Mouse (Mus musculus): Measurements from ENCODE around the gene Zbtb20.

Gene Zbtb20

DNA sequence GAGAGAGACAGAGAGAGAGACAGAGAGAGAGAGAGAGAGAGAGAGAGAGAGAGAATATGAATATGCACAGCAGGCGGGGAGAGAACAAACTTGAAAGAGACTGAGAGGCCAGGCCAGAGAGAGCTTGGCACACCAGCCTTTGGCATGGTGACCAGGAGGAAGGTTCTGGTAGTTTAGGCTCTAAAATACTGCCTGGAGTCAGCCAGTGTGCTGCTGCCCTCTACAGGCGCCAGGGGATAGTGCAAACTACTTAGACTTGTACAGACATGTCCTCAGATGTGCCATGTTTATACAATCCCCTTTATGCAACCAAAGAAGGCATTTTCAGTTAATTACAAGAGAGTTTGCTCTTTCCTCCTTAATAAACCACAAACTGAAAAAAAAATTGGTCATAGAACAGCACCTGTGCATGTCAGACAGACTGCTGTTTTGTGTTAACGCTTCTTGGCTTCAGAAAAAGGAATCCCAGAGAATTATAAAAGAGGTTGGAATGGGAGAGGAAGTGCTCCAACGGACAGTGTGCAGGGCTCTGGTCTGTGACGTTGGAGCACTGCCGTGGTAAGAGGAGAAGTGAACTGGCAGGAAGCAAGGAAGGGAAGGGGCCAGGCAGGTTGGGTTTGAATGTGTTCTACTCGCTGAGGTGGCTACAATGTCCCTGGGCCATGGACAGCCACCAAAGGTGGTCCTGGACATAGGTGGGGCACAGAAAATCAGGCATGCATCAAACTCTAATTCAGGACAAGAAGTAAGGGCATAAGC, 698.5 kb downstream of the Zbtb20 start:
- peak; percentile 90 to 93 for DNase-seq

DNA sequence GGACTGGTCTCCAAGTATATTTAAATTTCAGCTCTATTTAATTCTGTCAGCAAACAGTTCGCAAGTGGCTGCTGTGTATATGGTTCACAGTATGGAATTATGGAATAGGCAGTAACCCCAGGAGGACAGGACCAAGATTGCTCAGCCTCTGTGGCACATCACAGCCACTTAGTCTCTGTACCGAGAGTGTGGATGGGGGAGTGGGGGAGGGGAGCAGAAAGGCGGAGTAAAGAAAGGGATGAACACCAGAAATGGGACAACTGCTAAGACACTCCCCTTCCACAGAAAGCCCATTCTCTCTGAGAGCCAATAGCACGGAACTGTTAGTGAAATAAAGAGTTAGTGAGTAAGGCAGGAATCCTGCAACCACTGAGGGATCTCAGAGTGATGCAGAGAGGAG, 699.4 kb downstream of the Zbtb20 start:
- no peak for DNase-seq

DNA sequence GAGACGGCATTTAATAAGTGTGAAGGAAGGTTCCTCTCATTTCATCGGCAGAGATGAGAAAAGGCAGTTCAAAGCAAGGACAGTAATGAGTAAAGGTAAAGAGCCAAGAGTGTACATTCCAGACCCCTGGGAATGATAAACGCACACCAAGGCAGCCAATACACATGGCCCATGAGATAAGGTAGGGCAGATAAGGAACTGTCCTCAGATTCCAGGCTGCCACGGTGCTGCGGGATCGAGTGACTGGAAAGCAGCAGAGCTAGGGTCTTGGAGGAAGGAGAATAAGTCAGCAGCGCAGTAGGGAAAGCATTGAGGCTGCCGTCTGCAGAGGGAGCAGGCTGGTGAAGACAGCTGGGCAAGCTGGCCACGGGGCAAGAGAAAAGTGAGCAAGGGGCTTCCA, 699.8 kb downstream of the Zbtb20 start:
- no peak for DNase-seq

DNA sequence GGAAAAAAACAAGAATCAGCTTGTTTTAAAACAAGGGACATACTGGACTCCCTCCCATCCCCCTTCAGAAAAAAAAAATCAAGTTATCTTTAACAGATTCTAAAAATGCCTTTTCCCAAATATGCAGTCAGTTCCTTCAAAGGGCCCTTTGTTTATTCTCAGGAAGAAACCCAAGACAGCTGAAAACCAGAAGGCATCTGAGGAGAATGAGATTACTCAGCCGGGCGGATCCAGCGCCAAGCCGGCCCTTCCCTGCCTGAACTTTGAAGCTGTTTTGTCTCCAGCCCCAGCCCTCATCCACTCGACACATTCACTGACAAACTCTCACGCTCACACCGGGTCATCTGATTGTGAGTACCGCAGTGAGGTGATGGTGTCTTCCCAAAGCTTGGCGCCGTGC, 701.7 kb downstream of the Zbtb20 start:
- peak; percentile 61 to 73 for DNase-seq

DNA sequence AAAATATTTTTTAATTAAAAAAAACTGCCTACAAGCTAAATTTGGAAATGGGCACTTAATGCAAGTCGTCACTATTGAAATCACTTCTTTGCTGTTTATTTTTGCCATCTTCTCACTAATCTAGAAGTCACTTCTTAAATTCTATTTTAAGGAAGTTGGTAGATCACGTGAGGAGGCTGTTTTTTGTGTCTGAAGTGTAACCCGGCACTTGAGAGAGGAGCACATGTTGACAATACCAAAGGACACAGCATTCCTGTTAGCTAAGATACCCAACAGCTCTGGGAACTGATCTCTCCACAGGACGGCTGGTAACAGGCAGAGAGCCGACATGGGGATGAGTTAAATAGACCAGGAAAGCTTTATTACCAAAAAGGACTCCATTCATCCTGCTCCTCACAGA, 702.7 kb downstream of the Zbtb20 start:
- no peak for DNase-seq

DNA sequence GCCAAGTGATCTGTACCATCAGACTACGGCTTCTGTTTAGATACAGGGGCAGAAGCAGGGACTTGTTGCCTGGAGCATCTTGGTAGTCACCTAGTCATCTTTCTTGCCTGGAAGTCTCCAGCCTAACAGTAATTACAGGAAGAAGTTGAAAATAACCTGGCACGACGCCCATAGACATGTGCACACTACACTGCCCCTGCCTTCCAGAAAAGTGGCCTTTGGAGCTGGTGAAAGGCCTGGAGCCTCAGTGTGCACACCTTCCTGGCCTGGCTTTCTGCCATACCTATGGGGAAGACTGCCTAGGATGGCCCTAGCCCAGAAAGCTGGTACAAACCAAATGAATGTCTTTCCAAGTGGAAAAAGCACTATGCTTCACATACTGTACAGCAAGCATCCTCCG, 703.4 kb downstream of the Zbtb20 start:
- no peak for DNase-seq

DNA sequence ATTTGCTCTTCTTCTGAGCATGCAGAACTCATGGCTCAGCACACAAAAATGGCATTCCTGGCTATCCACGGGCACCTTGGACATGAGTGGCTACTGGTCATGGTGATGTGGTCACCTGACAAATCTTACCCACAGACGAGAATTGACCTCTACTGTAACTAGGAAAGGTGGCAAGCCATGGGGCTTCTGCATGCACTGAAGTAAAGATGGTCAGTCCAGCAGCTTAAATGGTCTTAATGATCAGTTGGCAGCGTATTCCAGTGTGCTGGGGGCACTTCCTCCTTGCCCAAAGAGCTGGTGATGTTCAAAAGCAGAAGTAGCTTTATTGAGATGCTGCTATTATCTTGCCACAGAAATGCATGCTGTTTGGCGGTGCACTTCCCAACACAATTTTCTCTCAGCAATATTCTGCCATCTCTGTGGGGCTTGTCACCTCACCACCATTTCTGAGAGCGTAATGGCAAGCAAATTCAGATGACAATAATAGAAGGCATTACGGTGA, 704.7 kb downstream of the Zbtb20 start:
- DNase-seq, result no peak

DNA sequence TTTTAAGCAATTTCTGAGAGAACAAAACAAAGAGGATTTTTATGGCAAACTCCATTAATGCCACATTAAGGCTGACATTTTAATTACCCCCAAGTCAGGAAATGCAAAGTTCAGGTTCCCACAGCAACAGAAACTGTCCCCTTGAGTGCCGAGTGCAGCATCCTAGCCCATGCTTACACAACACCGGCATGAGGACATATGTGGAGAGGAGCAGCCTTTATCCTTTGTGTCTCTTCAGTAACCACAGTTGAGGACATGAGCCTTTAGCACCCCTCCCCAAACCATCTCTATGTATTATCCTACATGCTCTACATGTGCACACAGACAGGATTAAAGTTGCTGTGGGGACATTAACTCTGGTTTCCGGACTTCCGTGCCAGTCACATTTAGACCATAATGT, 705.9 kb downstream of the Zbtb20 start:
- DNase-seq, result no peak

DNA sequence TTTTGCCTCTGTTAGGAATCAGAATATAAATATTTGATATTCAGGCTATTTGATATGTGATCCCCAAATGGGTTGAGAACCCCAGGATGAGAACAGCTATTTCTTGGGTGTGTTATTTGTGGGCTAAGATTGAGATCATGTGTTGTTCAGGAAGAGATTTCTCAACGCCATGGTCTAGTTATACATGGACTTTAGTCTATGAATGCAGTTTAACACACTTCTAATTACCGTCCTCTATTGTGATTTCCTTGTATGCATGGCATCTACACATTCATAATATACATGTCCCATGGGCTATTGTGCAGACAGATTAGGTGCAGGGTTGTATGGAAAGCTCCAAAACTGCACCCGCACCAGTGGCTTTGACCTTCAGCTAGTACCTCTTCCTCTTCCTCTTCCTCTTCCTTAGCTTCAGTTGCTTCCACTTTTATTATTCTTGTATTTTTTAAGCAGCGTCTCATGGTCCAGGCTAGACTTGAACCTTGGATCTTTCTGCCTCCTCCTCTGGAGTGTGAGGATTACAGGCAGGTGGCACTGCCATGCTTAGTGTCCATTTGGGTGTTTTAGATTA, 711.3 kb downstream of the Zbtb20 start:
- no peak for DNase-seq

DNA sequence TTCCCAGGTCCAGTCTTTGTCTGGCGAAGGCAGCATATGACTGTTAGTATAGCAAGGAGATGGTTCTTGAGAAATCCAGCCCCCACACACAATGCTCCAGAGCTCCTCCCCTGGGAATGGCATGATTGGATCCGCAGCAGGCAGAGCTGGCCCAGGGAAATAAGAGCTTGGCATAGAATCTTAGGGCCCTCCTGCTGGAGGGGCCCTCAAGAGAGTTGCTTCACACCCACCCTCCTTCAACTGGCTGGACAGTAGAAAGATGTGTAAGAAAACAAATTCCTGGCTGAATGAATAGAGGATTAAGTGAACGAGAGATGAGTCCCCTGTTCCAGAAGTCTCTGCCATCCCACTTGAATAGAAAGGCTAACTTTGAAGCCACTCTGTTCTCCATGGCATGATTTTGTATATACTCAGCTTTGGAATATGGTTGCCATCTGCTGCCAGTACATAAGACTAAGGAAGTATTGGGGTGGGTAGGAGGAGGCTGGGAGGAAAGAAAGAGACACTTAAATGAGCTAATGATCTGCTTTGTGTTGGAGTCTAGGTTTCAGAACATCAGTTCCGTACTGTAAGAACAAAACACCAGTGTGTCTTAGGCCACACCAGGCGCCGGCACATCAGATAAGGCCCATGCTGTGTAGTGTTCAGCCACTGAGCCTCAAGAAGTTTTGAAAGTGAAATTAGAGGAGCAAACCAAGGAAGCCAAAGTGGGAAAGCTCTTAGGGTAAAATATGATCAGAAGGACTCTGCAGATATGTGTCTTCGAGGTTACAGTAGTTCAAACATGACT, 715.2 kb downstream of the Zbtb20 start:
- no peak for DNase-seq

DNA sequence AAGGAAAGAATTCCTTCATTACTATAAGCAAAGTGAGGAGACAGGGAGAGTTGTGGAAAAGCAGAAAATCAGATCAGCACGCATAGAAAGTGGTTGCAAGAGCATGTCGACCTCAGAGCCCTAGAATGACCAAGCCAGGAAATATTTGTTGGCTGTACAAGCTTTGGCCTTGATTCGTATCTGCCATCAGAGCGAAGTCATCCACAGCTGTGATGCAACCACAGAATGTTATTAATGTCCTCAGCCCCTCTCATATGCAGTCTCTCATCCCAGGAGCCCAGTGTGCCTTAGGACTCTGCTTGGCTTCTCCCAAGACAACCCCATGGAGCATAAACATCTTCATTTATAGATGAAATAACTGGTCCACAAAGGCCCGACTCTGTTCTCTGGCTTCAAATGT, 716.4 kb downstream of the Zbtb20 start:
- peak; percentile 34 to 51 for DNase-seq

DNA sequence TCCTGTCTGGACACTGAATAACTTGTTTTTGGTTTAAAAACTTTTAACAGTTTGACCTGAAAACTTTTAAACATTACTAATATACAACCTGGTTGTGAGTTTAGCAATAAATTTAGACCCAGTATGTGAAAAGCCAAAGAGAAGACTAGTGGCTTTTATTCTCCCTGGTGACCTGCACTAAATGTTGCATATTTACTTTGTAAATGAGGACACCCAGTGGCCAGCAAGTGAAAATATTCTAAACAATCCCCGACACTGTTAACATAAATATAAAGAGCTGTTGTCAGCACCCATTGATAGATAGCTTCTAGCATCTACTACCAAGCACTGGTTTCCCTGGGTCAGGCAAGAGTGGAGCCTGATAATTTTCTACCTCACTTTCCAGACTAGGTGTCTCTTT, 717.1 kb downstream of the Zbtb20 start:
- DNase-seq, result no peak

DNA sequence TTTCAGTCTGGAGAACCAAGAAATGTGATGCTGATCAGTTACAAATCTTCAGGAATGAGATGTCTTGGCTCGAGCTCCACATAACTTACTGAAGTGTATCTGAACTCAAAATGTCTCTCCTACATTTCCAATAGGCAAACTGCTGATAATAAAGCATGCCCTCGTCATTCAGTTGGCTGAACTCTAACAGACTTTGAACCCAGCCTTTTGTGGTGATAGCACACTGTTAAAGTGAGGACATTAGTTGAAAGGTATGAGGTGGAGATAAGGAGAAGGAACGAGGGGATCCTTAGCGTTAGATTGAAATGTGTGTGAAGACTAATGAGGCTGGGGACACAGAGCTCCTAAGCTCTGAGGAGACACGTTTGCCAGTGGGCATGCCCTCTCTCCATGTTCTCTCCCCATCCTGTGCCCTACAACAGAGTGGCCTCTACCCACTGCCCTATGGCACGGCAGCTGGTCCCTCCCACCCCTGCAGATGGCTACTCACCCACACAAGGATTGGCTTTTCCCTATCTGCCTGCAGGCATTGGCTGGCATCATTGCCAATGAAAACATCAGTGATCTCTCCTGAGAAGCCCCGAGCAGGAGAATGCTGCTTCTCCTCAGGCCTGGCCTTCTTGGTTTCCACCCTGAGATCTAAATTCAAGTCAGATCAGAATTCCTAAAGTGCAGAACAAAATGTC, 721.8 kb downstream of the Zbtb20 start:
- DNase-seq, result no peak

DNA sequence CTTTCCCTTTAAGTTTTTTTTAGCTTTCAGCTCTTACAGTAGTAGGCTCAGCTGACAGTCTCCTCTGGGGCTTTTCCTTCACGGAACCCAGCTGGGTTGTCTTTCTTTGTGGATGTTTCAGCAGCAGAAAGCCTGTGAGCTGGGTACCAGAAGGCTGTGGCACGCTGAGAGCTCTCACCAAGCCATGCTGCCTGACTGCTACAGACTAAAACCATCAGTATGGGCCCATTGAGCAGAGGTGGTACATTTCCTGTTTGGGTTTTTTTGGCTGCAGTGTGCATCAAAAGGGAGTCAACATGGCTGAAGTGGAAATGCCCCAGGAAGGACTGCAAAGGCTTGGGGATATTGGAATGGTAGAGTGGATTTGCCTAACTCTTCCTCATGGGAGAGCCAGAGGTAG, 724.0 kb downstream of the Zbtb20 start:
- no peak for DNase-seq

DNA sequence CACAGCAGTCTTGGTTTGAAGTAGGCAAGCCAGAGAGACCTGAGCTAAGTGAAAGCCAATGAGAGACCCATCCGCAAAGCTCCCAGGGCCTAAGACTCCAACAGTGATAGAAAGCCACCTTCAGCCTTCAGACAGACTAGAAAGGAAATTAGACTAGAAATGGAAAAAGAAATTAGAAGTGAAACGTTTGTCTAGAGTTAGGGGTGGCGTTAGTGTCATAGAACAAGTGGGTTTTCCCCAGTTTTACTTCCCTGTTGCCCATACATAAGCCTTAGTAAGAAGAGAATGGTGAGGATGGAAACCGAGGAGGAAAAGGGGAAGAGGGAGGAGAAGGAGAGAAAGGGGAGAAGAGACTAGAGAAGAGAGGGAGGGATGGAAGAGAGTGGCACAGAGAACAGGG, 726.9 kb downstream of the Zbtb20 start:
- DNase-seq, result no peak

DNA sequence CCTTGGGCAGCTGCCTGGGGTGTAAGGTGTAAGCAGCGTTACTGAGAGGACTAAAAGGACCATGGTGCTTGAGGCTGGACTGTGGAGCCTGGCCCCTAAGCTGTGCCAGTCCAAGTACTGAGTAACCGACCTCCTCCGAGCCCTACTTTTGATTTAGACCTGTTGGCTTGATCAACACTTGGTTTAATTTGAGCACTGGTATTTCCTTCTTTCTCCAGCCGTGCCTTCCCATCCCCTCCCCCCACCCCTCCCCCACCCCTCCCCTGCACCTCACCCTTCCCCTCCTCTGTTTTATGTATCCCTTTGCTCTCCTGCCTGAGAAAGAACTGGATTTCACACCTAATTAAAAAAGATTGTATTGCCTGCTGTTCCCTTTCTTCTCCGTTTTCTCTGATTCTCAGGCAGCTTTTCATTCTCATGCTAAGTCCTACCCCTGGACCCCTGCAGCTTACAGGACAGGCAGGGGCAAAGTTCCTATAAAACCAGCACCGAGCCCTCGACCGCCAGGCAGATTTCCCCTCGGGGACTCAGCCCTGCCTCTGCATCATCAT, 728.0 kb downstream of the Zbtb20 start:
- no peak for DNase-seq

DNA sequence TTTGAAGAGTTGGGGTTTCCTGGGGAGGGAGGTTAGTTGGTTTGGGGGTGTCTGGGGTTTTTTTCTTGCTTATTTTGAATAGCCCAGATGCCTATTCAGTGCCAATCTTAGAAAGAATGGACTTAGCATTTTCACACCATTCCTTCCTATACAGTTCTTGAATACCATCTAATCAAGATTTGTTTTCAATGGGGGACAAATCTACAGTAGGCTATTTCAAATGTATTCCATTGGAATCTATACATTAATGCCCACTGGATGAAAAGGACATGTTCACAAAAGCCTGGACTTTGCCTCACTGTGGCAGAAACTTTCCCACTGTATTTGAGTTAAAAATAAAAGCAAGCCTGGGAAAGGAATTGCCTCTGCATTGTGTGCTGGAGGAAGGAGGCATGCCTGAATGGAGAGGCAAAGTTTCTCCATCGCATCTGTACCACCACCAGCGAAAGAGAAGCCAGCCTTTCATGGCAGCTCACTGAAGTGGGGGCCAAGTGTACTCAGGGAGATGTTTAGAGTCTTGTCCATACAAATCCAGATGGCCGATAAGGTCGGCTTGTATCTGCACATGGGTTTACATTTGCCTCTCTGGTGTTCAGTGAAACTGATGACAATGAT, 728.8 kb downstream of the Zbtb20 start:
- no peak for DNase-seq

DNA sequence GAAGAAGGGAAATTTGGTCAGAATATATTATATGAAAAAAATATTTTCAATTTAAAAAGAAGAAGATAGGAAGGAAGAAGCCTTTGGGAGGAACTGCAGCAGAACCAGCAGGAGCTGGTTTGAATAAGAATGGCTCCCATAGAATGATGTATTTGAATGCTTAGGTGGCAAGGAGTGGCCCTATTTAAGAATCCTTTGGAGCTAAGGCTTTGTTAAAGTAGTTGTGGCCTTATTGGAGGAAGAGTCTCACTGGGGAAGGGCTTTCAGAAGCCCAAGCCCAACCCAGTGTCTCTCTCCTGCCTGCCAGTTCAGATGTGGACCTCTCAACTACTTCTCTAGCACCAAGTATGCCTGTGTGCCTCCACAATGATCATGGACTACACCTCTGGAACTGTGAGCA, 731.4 kb downstream of the Zbtb20 start:
- DNase-seq, result no peak

DNA sequence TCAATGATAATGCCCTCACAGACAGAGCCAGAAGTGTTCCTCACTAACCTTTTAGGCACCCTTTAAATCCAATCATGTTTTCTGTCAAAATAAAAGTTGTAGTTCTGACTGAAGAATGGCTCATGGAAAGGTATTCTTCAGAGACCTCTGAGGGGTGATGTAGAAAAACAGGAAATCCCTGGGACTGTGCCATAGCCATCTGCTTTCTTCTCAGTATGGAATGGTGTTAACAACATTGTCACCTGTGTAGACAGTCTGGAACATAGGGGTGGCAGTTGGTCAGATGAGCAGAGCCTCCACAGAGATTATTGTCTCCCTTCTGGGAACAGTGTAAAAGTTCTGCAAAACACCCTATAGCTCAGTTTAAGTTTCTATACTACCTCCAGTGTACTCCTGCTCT, 732.4 kb downstream of the Zbtb20 start:
- no peak for DNase-seq

DNA sequence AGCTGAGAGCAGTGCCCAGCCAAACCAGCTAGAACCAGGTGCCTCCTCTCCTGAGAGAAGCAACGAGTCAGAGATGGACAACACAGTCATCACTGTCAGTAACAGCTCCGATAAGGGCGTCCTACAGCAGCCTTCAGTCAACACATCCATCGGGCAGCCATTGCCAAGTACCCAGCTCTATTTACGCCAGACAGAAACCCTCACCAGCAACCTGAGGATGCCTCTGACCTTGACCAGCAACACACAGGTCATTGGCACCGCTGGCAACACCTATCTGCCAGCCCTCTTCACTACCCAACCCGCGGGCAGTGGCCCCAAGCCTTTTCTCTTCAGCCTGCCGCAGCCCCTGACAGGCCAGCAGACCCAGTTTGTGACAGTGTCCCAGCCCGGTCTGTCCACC, 734.7 kb downstream of the Zbtb20 start:
- DNase-seq, result no peak

DNA sequence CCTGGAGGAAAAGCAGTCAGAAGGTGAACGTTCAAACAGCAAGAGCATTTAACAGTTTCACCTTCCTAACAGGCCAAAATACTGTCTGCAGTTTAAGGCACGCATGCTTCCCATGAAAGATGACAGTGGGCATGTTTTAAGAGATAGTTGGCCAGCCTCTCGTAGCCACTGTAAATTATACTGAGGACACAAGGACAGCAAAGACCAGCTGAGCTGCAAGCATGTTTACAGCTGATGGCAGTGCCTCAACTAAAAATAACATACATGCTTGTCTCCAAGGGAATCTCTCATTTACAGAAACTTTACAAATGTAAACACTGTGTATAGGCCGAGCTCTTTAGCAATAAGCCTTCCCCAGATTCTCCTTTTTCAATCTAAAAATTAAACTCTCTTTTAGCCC, 740.7 kb downstream of the Zbtb20 start:
- no peak for DNase-seq

DNA sequence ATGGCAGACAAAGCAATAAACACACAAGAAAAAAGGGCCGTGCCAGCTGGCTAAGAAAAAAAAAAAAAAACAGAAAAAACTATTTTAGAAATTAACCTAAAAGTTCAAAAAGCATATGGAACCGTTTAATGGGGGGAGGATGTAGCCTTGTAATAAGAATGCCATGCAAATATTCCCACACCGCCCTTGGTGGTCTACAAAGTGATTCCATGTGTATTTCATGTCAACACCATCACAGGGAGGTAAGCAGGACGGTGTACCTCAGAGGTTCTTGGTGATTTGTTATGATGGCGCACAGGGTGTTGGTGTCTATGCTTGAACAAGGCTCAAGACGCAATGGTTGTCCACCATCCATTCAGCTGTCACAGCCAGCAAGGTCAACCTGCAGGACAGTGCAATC, 741.7 kb downstream of the Zbtb20 start:
- no peak for DNase-seq

DNA sequence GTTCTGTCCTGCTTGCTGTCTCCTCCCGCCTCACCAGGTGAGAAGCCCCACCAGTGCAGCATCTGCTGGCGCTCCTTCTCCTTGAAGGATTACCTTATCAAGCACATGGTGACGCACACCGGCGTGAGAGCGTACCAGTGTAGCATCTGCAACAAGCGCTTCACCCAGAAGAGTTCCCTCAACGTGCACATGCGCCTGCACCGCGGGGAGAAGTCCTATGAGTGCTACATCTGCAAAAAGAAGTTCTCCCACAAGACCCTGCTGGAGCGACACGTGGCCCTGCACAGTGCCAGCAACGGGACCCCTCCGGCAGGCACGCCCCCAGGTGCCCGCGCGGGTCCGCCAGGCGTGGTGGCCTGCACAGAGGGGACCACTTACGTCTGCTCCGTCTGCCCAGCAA, 742.6 kb downstream of the Zbtb20 start:
- no peak for DNase-seq

Measured in lung, adult 18-20 months (tissue).